Comparison of ENCODE assay signal across 10 mouse cellular contexts in the genomic region with DNA sequence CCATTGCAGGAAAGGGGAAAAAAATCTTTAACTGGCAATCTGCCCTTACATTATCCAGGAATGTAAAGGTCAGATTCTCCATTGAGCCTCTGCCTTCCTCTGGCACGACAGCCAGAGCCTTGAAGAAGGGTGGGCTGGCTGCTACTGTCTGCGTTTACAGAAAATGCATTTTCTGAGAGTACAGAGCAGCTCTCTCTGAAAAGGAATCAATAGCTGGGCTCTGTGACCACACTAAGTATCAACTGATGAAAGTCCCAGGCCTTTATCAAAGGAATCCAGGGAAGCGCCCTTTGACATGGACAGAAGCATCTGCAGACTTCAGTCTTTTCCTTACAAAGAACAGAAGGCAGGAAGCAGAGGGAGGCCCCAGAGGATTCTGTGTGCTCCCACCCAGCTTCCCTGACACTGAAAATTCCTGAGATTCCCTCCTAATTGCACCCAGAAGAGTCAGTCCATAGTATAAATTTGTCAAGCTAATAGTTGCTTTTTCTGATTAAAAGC.
A peak's percentile ranks its signal among the peaks of the same experiment; 100 is the strongest.
DNase-seq lines count a peak whose midpoint lies in the region; ATAC-seq and TF ChIP-seq lines count a peak whose summit lies in the region.
"Had no signal": no experiment of that assay in that cellular context is flagged by ENCODE, and none has a peak within 500 bp of the region (broad histone marks: within the 10 kb centered on the region; RNA-seq: fewer than 3 reads in every experiment).

No protein-coding gene starts in this region.

- peak overlapping the region; percentile 27; the same call in 1 of the 2 replicates for H3K27ac ChIP-seq in lung, embryonic 14.5 days (ENCODE audit: low read depth)
- H3K27ac ChIP-seq in embryonic facial prominence, embryonic 13.5 days, result no peak overlapping the region
- H3K27ac ChIP-seq: hindbrain, embryonic 15.5 days; neural tube, embryonic 15.5 days had no signal

- H3K9ac ChIP-seq in lung, embryonic 14.5 days, result no peak overlapping the region
- no peak overlapping the region for H3K9ac ChIP-seq in embryonic facial prominence, embryonic 13.5 days
- H3K9ac ChIP-seq: hindbrain, embryonic 15.5 days; neural tube, embryonic 15.5 days had no signal

- no peak for TF ChIP-seq CTCF in lung, embryonic 14.5 days (IDR thresholded peaks at IDR 0.05; ENCODE audit: low read depth)

- no peaks in the 10 kb centered on the region for H3K9me3 ChIP-seq in lung, embryonic 14.5 days (ENCODE audit: low read depth, low read length)
- no peaks in the 10 kb centered on the region for H3K9me3 ChIP-seq in embryonic facial prominence, embryonic 13.5 days
- H3K9me3 ChIP-seq: hindbrain, embryonic 15.5 days; neural tube, embryonic 15.5 days had no signal

- no peaks in the 10 kb centered on the region for H3K36me3 ChIP-seq in lung, embryonic 14.5 days (ENCODE audit: insufficient read depth)
- H3K36me3 ChIP-seq in embryonic facial prominence, embryonic 13.5 days, result no peaks in the 10 kb centered on the region
- H3K36me3 ChIP-seq: hindbrain, embryonic 15.5 days; neural tube, embryonic 15.5 days had no signal

- no peak for ATAC-seq in lung, embryonic 14.5 days (ENCODE audit: insufficient read depth)
- ATAC-seq in embryonic facial prominence, embryonic 13.5 days (ENCODE audit: insufficient number of reproducible peaks, insufficient read depth, low FRiP score, low TSS enrichment, low read depth), result no peak

- H3K4me1 ChIP-seq in lung, embryonic 14.5 days (ENCODE audit: insufficient read depth), result peaks cover 7% of the 10 kb centered on the region
- H3K4me1 ChIP-seq in embryonic facial prominence, embryonic 13.5 days, result peaks cover 19% of the 10 kb centered on the region

- peak; percentile 64 for DNase-seq in lung, embryonic 14.5 days
- no peak for DNase-seq in lung, postnatal 36 days
- peak; percentile 50 for DNase-seq in embryo, embryonic 10 days (ENCODE audit: low spot score)
- peak; percentile 10 to 31 for DNase-seq in kidney, postnatal 25 days
- DNase-seq in layer of hippocampus, adult 9-11 months, result no peak
- no peak for DNase-seq in T-cell, adult 2 months (ENCODE audit: low spot score)
- DNase-seq in urinary bladder, adult 18-20 months (ENCODE audit: low spot score in 2 of 2), result no peak

- no peaks in the 10 kb centered on the region for H3K27me3 ChIP-seq in lung, embryonic 14.5 days (ENCODE audit: insufficient read depth, low read length)
- H3K27me3 ChIP-seq in embryonic facial prominence, embryonic 13.5 days, result no peaks in the 10 kb centered on the region
- H3K27me3 ChIP-seq: hindbrain, embryonic 15.5 days; neural tube, embryonic 15.5 days had no signal

- no peak overlapping the region for H3K4me2 ChIP-seq in lung, embryonic 14.5 days
- 0 out of 2 replicates have a peak overlapping the region, but pooled peaks have one; percentile 5 for H3K4me2 ChIP-seq in embryonic facial prominence, embryonic 13.5 days
- H3K4me2 ChIP-seq: hindbrain, embryonic 15.5 days; neural tube, embryonic 15.5 days had no signal

- WGBS in lung, embryonic 14.5 days, result 22% methylated on average over 3 of the region's 3 CpGs
- WGBS in embryonic facial prominence, embryonic 13.5 days, result 9% methylated on average over 3 of the region's 3 CpGs

- H3K4me3 ChIP-seq in lung, embryonic 14.5 days (ENCODE audit: low read depth, low read length), result no peak overlapping the region
- H3K4me3 ChIP-seq in embryonic facial prominence, embryonic 13.5 days, result no peak overlapping the region
- H3K4me3 ChIP-seq: hindbrain, embryonic 15.5 days; neural tube, embryonic 15.5 days had no signal

Comparison
In these comparisons a context has a peak if more than half of its experiments do, and no peak if none do; other contexts are left out.
1. DNase-seq: peak in lung, embryonic 14.5 days (single experiment), embryo, embryonic 10 days (single experiment) and kidney, postnatal 25 days (2 of 2); none in lung, postnatal 36 days (single experiment), layer of hippocampus, adult 9-11 months (single experiment), T-cell, adult 2 months (single experiment) and urinary bladder, adult 18-20 months (0 of 2).